Mouse (Mus musculus) midbrain, embryonic 13.5 days (tissue): ENCODE results near the gene Gm20425. TPM values are rescaled to one million over a fixed set of nuclear protein-coding genes. Genes with fewer than 3 reads are reported as not detected.

Source experiments
- ATAC-seq: fragments of 200-750 bp; cut with Nextera tagmentation; 2 replicates; pipeline ENCODE4 v1.8.0; 2017; ENCODE audit warnings: mild to moderate bottlenecking, moderate TSS enrichment, moderate library complexity
- H3K27ac ChIP-seq: fragments of 300-500 bp; sonication (generic); 2 replicates; pipeline ENCODE4 v1.5.1; 2015; ENCODE audit warnings: inconsistent platforms, mild to moderate bottlenecking, moderate library complexity
- H3K27me3 ChIP-seq: fragments of 300-500 bp; sonication (generic); 2 replicates; pipeline ENCODE4 v1.6.1; 2015; ENCODE audit warnings: mild to moderate bottlenecking, inconsistent platforms
- H3K36me3 ChIP-seq: fragments of 300-500 bp; sonication (generic); 2 replicates; pipeline ENCODE4 v1.6.1; 2015; ENCODE audit warnings: mild to moderate bottlenecking, inconsistent platforms
- H3K4me1 ChIP-seq: fragments of 300-500 bp; sonication (generic); replicated peaks from 2 replicates; pipeline ENCODE4 v1.6.1; 2015; ENCODE audit warnings: inconsistent platforms
- H3K4me2 ChIP-seq: fragments of 300-500 bp; sonication (generic); replicated peaks from 2 replicates; pipeline ENCODE4 v1.6.1; 2015; ENCODE audit warnings: moderate library complexity, mild to moderate bottlenecking, inconsistent platforms
- H3K4me3 ChIP-seq: fragments of 300-500 bp; sonication (generic); replicated peaks from 2 replicates; pipeline ENCODE4 v1.5.1; 2015; ENCODE audit warnings: mild to moderate bottlenecking, inconsistent platforms
- H3K9ac ChIP-seq: fragments of 300-500 bp; sonication (generic); replicated peaks from 2 replicates; pipeline ENCODE4 v1.6.1; 2015; ENCODE audit warnings: mild to moderate bottlenecking, inconsistent platforms
- H3K9me3 ChIP-seq: fragments of 300-500 bp; sonication (generic); 2 replicates; pipeline ENCODE4 v1.6.1; 2016; ENCODE audit warnings: mild to moderate bottlenecking, inconsistent platforms
- WGBS: fragments of 180-500 bp; shearing (Covaris S2); methylation state at CpG from one replicate; pipeline ENCODE4 v1.1.7; 2015; 5-methylcytosine and 5-hydroxymethylcytosine counted together
- polyA plus RNA-seq: library from polyadenylated mRNA; unstranded; fragments of >200 nt; fragmentation: Nextera tagmentation; extraction: Ambion mirVana; gene quantifications from 2 replicates; pipeline ENCODE4 v1.2.1, GENCODE M21; 2015

The Gm20425 gene
- polyA plus RNA-seq: 2.4 TPM in 1 of 2 replicates, not detected in the other

DNA sequence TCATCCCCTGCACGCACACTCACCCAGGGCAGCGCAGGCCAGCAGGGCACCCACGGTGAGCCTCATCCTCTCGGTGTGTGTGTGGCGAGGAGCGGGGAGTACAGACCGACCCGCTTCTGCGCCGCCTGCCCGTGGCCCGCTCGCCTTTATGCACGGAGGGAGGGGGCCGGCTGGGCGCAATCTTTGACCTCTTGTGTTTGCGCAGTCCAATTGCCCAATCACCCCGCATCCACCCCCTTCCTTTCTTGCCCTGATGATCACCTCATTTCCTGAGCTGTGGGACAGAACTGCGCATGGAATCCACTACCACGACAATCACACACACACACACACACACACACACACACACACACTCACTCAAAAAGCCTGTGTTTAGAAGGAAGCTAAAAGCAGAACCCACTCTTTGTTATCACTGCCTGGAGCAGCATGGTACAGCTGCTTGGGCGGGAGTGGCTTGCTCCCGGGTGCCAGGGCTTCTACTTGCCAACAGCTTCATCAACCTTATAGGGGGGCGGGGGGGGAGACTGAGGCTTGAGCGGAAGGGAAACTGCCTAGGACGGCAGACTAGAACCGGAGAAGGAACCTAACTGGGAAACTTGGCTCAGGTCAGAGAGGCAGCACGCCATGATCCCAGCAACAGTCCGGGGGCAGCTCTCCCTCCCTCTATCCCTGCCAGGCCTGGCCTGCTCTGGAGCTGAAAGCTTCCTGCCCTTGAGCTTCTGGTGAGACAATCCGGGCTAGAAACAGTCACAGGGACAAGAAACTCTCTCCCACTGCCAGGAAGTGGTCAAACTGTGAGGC is at the start of gene Gm20425, which contains the start of gene Trf:
TSS of gene Gm20425 (minus strand) at position 157 of the 801 bp plus-strand sequence.
TSS of gene Trf (minus strand) at position 294 of the 801 bp plus-strand sequence.
- Histone ChIP-seq H3K4me1 (peaks cover 16% of the 10 kb centered on the region; the same call in 1 of the 2 replicates), H3K4me3 (no peak within 1 kb of the TSS; the same call in 1 of the 2 replicates), H3K9ac (peak within 1 kb of the TSS; percentile 10; the same call in 1 of the 2 replicates), H3K27me3 (no peaks in the 10 kb centered on the region), H3K9me3 (no peaks in the 10 kb centered on the region), H3K4me2 (peak within 1 kb of the TSS; percentile 37), H3K27ac (peak within 1 kb of the TSS; percentile 58; the same call in 1 of the 2 replicates), H3K36me3 (no peaks in the 10 kb centered on the region)
- WGBS: 54% methylated on average over 29 of the region's 29 CpGs
- peak; percentile 56 for ATAC-seq

DNA sequence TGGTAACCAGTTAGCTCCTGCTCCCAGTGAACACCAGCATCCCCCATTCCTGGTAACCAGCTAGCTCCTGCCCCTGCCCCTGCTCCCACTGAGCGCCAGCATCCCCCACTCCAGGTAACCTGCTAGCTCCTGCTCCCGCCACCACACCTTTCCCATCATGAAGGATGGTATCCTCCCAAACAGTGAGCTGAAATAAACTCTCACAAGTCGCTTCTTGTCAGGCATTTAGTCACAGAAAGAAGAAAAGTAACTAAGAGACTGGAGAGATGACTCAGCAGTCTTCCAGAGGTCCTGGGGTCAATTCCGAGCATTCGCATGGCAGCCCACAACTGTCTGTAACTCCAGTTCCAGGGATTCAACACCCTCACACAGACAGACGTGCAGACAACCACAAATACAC is 46.8 kb upstream of the Gm20425 start:
- no peak for ATAC-seq
- Histone ChIP-seq H3K4me1 (no peaks in the 10 kb centered on the region), H3K9ac (no peak overlapping the region), H3K4me2 (no peak overlapping the region), H3K36me3 (no peaks in the 10 kb centered on the region), H3K27ac (no peak overlapping the region), H3K4me3 (no peak overlapping the region), H3K27me3 (no peaks in the 10 kb centered on the region), H3K9me3 (no peaks in the 10 kb centered on the region)
- 83% methylated on average over 6 of the region's 6 CpGs for WGBS

DNA sequence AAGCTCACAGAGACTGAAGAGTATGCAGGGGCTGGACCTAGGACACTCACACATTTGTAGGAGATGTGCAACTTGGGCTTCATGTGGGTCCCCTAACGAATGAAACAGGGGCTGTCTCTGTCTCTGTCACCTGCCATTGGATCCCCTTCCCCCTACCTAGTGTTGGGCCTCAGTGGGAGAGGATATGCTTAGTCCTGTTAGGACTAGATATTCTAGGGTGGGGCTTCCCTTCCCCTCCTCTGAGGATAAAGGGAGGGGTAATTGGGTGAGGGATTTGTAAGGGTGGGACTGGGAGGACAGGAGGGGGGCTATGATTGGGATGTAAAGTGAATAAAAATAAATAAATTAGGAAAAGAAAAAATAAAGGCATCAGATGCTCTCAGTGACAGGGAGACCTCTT is 45.6 kb upstream of the Gm20425 start:
- WGBS: 71% methylated on average over 1 of the region's 1 CpGs
- no peaks in the 10 kb centered on the region for H3K4me1 ChIP-seq
- no peak overlapping the region for H3K4me2 ChIP-seq
- H3K27ac ChIP-seq: no peak overlapping the region
- H3K9ac ChIP-seq: no peak overlapping the region
- ATAC-seq: no peak
- H3K9me3 ChIP-seq: no peaks in the 10 kb centered on the region
- H3K4me3 ChIP-seq: no peak overlapping the region
- no peaks in the 10 kb centered on the region for H3K36me3 ChIP-seq
- no peaks in the 10 kb centered on the region for H3K27me3 ChIP-seq

DNA sequence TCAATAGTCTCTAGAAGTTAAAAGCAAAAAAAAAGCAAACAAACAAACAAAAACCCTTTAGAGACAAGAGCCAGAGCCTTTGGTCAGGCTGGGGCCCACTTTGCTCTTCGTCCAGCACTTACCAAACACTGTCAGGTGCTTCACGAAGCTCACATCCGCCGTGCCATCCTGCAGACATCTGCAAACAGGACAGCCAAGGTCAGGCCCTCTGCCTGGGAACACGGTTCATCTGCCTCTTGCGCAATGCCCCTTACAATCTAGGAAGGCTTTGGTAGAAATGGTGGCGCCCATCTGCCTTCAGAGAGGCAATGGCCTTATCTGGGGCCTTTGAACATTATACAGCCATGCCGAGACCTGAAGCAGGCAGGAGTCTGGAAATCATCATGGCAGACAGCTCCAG is 44.7 kb upstream of the Gm20425 start:
- Histone ChIP-seq H3K9me3 (no peaks in the 10 kb centered on the region), H3K27ac (no peak overlapping the region), H3K4me2 (no peak overlapping the region), H3K27me3 (no peaks in the 10 kb centered on the region), H3K36me3 (no peaks in the 10 kb centered on the region), H3K4me1 (no peaks in the 10 kb centered on the region), H3K4me3 (no peak overlapping the region), H3K9ac (no peak overlapping the region)
- WGBS: 89% methylated on average over 8 of the region's 8 CpGs
- no peak for ATAC-seq

DNA sequence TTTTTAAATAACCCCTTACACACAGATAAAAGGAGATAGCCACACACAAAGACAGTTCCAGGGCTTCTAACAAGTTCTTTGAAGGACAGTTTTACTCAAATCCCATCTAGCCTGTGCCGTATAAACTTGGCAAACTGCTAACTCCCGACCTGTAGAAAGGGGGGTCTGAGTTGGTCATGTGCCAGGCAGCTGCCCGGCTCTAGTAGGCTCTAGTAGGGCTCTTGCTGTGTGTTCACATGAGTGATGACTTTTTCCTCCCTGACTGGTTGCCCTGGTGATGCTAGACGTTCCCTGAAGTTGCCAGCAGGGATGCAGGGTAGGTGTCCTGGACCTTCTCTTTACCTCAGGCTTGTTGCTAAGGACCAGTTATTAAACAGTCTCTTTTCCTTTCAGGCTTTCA is 41.0 kb upstream of the Gm20425 start:
- WGBS: 36% methylated on average over 4 of the region's 4 CpGs
- no peak overlapping the region for H3K9ac ChIP-seq
- H3K4me1 ChIP-seq: no peaks in the 10 kb centered on the region
- no peaks in the 10 kb centered on the region for H3K36me3 ChIP-seq
- no peaks in the 10 kb centered on the region for H3K27me3 ChIP-seq
- H3K27ac ChIP-seq: no peak overlapping the region
- H3K4me3 ChIP-seq: no peak overlapping the region
- H3K4me2 ChIP-seq: no peak overlapping the region
- no peaks in the 10 kb centered on the region for H3K9me3 ChIP-seq
- 0 out of 2 replicates have a peak, but pooled peaks have one; percentile 20 for ATAC-seq

DNA sequence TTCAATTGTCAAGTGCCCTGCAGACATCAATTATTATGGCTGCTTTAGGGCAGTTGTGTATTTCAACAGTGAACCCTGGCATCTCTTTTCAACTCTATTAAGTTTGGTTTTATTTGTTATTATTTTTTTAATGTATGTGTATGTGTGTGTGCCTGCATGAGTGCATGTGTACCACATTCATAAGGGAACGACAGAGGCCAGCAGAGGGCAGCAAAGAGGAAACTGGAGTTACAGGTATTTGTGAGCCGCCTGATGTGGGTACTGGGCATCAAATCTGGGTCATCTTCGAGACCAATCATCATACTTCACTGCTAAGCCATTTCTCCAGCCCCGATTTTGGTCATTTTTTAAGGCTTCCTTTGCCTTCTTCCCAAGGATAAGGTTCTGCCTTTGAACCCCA is 35.7 kb upstream of the Gm20425 start:
- H3K4me3 ChIP-seq: no peak overlapping the region
- 86% methylated on average over 4 of the region's 4 CpGs for WGBS
- H3K27ac ChIP-seq: no peak overlapping the region
- H3K27me3 ChIP-seq: no peaks in the 10 kb centered on the region
- H3K9ac ChIP-seq: no peak overlapping the region
- no peak for ATAC-seq
- no peak overlapping the region for H3K4me2 ChIP-seq
- H3K4me1 ChIP-seq: no peaks in the 10 kb centered on the region
- no peaks in the 10 kb centered on the region for H3K9me3 ChIP-seq
- no peaks in the 10 kb centered on the region for H3K36me3 ChIP-seq

DNA sequence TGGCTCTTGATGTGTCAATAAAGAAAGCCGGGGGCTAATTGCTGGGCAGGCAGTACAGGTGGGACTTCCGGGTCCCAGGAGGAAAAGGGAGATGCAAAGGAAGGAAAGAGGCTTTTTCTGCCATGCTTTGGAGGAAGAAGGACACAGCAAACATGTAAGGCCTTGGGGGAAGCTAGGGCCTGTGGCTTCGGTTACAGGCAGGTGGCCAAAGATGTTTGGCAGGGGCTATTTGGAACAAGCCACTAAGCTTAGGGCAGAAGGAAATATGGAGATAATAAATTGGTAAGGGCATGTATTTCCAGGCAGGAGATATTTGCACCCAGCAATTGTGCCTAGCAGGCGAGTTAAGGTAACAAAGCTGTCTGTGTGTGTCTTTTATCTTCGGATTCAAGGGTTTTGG is 22.8 kb upstream of the Gm20425 start:
- Histone ChIP-seq H3K27me3 (no peaks in the 10 kb centered on the region), H3K4me3 (no peak overlapping the region), H3K4me1 (no peaks in the 10 kb centered on the region), H3K9me3 (no peaks in the 10 kb centered on the region), H3K4me2 (no peak overlapping the region), H3K27ac (no peak overlapping the region), H3K9ac (no peak overlapping the region), H3K36me3 (no peaks in the 10 kb centered on the region)
- no peak for ATAC-seq
- 81% methylated on average over 5 of the region's 5 CpGs for WGBS

DNA sequence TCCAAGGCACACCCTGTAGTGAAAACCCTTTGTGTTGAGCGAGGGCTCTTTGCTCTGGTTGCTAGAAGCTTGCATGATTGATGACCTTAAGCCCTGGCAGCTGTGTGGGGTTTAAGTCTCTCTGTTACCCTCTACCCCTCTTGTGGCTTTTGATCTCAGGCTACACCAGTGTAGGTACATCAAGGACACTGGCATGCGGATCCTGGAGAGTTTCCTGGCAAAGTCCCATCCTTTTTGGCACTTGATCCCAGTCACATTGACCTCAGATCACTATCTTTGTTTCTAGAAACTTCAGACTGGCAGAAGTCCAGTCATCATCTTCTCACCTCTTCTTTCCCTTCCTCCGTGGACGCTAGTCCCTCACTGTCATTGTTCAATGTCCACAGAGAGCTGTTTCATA is 18.5 kb upstream of the Gm20425 start:
- H3K4me2 ChIP-seq: no peak overlapping the region
- H3K9ac ChIP-seq: no peak overlapping the region
- 67% methylated on average over 4 of the region's 4 CpGs for WGBS

DNA sequence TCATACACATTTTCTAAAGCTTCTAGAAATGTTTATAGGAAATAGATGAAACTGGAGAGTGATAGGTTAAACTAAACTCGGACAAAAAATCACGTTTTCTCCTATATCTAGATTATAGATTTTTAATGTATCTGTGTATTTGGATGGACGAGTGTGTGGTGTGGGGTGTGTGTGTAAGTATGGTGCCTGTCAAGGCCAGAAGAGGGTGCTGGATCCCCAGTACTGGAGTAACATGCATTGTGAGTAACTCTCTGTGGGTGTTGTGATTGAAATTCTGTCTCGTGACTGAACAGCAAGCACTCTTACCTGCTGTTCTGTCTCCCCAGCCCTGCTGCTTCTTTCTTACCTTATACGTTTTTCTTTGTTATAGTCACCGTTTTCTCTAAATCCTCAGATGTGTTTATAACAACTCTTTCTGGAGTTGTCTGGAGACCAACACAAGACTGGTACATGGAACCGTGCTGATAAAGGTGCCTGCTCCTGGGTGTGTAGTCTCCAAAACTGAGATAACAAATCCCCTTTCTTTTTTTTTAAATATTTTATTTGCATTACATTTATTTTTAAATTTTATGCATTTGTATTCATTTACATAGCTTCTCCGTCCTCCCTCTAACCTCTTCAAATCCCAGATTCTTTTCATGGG is 16.5 kb upstream of the Gm20425 start:
- 87% methylated on average over 8 of the region's 8 CpGs for WGBS
- no peaks in the 10 kb centered on the region for H3K9me3 ChIP-seq
- H3K36me3 ChIP-seq: no peaks in the 10 kb centered on the region

More for the DNA sequence above, 18.5 kb upstream of the Gm20425 start:
- no peak for ATAC-seq
- Histone ChIP-seq H3K4me1 (no peaks in the 10 kb centered on the region), H3K27ac (no peak overlapping the region), H3K9me3 (no peaks in the 10 kb centered on the region), H3K36me3 (no peaks in the 10 kb centered on the region), H3K4me3 (no peak overlapping the region), H3K27me3 (no peaks in the 10 kb centered on the region)

DNA sequence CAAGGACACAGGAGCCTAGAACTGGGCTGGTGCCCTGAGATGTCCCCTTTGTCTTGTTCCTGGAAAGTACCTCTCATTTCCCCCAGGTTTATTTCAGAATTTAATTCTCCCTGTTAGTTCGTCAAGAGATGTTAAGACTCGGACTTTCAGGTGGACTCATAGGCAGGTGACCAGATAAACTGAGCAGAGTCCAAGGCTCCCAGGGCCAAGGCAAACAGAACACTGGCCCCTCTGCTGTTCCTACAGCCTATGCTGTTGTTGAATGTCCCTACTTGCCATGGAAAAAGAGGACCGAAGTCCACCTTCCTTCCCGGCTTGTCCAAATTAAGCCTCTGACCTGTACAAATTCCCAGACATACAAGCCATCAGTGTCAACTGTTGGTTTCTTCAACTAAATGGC is 13.5 kb upstream of the Gm20425 start:
- Histone ChIP-seq H3K4me2 (no peak overlapping the region), H3K4me3 (no peak overlapping the region), H3K4me1 (no peaks in the 10 kb centered on the region), H3K27me3 (no peaks in the 10 kb centered on the region), H3K36me3 (no peaks in the 10 kb centered on the region), H3K9ac (no peak overlapping the region), H3K27ac (no peak overlapping the region), H3K9me3 (no peaks in the 10 kb centered on the region)
- 96% methylated on average over 4 of the region's 4 CpGs for WGBS
- ATAC-seq: no peak

More for the DNA sequence above, 16.5 kb upstream of the Gm20425 start:
- no peak overlapping the region for H3K9ac ChIP-seq
- no peaks in the 10 kb centered on the region for H3K4me1 ChIP-seq
- H3K27me3 ChIP-seq: no peaks in the 10 kb centered on the region
- H3K4me2 ChIP-seq: no peak overlapping the region
- no peak overlapping the region for H3K4me3 ChIP-seq
- no peak overlapping the region for H3K27ac ChIP-seq
- no peak for ATAC-seq

DNA sequence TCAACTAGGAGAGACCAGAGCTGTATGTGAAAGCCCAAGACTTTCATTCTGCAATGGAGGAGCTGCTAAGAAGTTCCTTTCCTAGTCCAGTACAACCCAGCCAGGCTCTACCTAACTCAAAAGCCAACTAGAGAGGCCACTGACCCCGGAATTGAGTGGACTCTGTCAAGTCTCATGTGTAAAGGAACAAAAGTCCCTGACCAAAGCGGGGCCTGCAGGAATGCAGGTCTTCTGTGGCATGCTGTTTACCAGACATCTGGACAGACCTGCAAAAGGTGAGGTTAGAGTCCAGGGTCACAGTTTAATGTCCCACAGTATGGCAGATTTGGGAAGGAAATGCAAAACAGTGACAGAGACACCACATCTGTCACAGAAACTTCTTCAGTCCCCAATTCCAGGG is 11.1 kb upstream of the Gm20425 start:
- Histone ChIP-seq H3K36me3 (no peaks in the 10 kb centered on the region), H3K4me1 (no peaks in the 10 kb centered on the region), H3K9ac (no peak overlapping the region), H3K4me2 (no peak overlapping the region), H3K27me3 (no peaks in the 10 kb centered on the region), H3K9me3 (no peaks in the 10 kb centered on the region), H3K4me3 (no peak overlapping the region), H3K27ac (no peak overlapping the region)
- WGBS: 83% methylated on average over 2 of the region's 2 CpGs
- no peak for ATAC-seq

DNA sequence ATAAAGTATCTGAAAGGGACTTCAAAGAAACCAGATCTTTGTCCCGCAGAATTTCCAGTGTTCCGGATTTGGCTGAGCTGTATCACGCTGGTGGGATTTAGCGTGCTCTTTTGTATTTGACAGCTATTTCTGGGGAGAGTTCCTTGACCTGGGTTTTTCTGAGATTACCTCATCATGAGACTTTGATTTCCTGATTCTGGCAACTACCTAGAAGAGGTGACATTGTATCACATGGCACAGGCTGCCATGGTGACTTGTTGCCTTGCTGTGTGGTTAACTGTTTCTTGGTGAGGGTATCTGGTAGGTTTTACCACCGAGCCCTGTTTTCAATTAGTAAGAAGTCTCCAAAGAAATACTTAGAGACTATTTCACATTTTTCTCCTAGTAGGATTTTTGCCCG is 9.4 kb upstream of the Gm20425 start:
- ATAC-seq: no peak
- 0 out of 2 replicates have a peak, but pooled peaks cover 3% of the 10 kb centered on the region for H3K4me1 ChIP-seq
- no peak overlapping the region for H3K9ac ChIP-seq
- H3K36me3 ChIP-seq: no peaks in the 10 kb centered on the region
- WGBS: 82% methylated on average over 6 of the region's 6 CpGs
- H3K27ac ChIP-seq: no peak overlapping the region
- no peak overlapping the region for H3K4me2 ChIP-seq
- no peak overlapping the region for H3K4me3 ChIP-seq
- no peaks in the 10 kb centered on the region for H3K9me3 ChIP-seq
- no peaks in the 10 kb centered on the region for H3K27me3 ChIP-seq
